19 mouse cellular contexts compared by ENCODE assay signal in the genomic region with DNA sequence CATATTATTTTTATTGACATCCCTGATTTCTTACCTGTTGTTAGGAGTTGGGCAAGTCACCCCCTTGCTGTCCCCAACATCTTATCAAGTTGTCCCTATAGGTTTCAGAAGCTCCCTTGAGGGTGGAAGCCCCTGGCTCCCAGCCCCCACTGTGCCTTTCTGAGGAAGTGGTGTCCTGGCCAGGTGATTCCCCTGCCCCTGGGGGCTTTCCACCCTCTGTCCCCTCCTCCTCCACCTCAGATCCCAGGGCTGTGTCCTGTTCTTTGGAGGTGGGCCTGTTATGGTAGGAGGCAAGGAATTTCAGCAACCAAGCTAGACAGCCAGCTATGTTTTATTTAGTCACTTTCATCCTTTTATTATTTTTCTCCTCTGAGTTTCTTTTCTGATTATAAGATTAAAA. TPM values are rescaled to one million over a fixed set of nuclear protein-coding genes. Genes with fewer than 3 reads are reported as not detected.
"Had no signal": no experiment of that assay in that cellular context is flagged by ENCODE, and none has a peak within 500 bp of the region (broad histone marks: within the 10 kb centered on the region; RNA-seq: fewer than 3 reads in every experiment).

No protein-coding gene starts in this region.

- H3K4me3 ChIP-seq: liver, embryonic 13.5 days; lung, embryonic 15.5 days; megakaryocyte, embryonic 14.5 days; midbrain, embryonic 15.5 days; neural tube, embryonic 13.5 days had no signal

- H3K9ac ChIP-seq: liver, embryonic 13.5 days; liver, postnatal 0 days; lung, embryonic 15.5 days; midbrain, embryonic 15.5 days; neural tube, embryonic 13.5 days had no signal

- H3K4me2 ChIP-seq: liver, embryonic 13.5 days; lung, embryonic 15.5 days; midbrain, embryonic 11.5 days; midbrain, embryonic 15.5 days; neural tube, embryonic 13.5 days had no signal

- ATAC-seq: intestine, postnatal 0 days; liver, postnatal 0 days; midbrain, embryonic 15.5 days had no signal

- H3K36me3 ChIP-seq: lung, embryonic 15.5 days; midbrain, embryonic 15.5 days had no signal

- H3K27ac ChIP-seq: liver, embryonic 13.5 days; lung, embryonic 15.5 days; macrophage; neural tube, embryonic 13.5 days had no signal

- DNase-seq: kidney, postnatal 10 days; kidney, postnatal 4 days; left cerebral cortex, postnatal 4 days; liver; liver, embryonic 13.5 days; liver, postnatal 0 days; lung, postnatal 14 days; retina, postnatal 1 day; right cerebral cortex, postnatal 4 days; spleen, adult 18-20 months; thymus, adult 2 months; thymus, postnatal 25 days had no signal

- H3K27me3 ChIP-seq: liver, embryonic 13.5 days; lung, embryonic 15.5 days; megakaryocyte, embryonic 14.5 days; midbrain, embryonic 15.5 days; neural tube, embryonic 13.5 days had no signal

- H3K9me3 ChIP-seq: liver, embryonic 13.5 days; lung, embryonic 15.5 days; megakaryocyte, embryonic 14.5 days; midbrain, embryonic 15.5 days; neural tube, embryonic 13.5 days had no signal

- H3K4me1 ChIP-seq: lung, embryonic 15.5 days had no signal

RNA-seq across cellular contexts. Expression of gene Hgfac, which starts 41.0 kb away (rescaled TPM):
- polyA plus RNA-seq: macrophage had no signal
